20 mouse cellular contexts compared by ENCODE assay signal in the genomic region with DNA sequence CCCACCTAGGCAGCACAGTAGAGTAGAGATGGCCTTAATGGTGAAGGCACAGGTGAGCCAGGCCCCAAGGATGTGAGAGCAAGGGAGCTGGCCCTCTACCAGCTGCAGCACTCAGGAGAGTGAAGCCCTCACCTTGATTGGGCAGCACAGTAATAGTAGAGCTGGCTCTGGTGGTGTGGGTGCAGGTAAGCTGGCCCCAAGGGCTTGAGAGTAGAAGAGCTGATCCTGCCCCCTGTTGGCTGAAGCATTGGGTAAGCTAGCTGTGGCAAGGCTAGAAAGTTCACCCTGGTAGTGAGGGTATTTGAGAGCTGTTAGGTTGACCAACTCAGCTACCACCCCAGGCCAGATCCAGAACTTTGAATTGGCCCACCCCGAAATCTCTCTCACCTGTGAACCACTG. TPM values are rescaled to one million over a fixed set of nuclear protein-coding genes. Genes with fewer than 3 reads are reported as not detected.
DNase-seq lines count a peak whose midpoint lies in the region; ATAC-seq and TF ChIP-seq lines count a peak whose summit lies in the region.
"Had no signal": no experiment of that assay in that cellular context is flagged by ENCODE, and none has a peak within 500 bp of the region (broad histone marks: within the 10 kb centered on the region; RNA-seq: fewer than 3 reads in every experiment).

No protein-coding gene starts in this region.

- no peak overlapping the region for H3K27ac ChIP-seq in kidney, adult 2 months (ENCODE audit: insufficient read depth, low read depth, low read length)
- H3K27ac ChIP-seq in kidney, embryonic 14.5 days (ENCODE audit: low read depth, low read length) = no peak overlapping the region
- no peak overlapping the region for H3K27ac ChIP-seq in lung, postnatal 0 days (ENCODE audit: low read length)
- no peak overlapping the region for H3K27ac ChIP-seq in stomach, postnatal 0 days (replicated peaks)
- no peak overlapping the region for H3K27ac ChIP-seq in cerebellum, adult 2 months (ENCODE audit: insufficient read depth, low read length)
- H3K27ac ChIP-seq: forebrain, embryonic 15.5 days; hindbrain, embryonic 12.5 days; limb, embryonic 15.5 days had no signal

- no peak overlapping the region for H3K4me2 ChIP-seq in kidney, embryonic 14.5 days (replicated peaks; ENCODE audit: low read depth, low read length)
- no peak overlapping the region for H3K4me2 ChIP-seq in lung, postnatal 0 days (replicated peaks; ENCODE audit: low read depth, low read length)
- no peak overlapping the region for H3K4me2 ChIP-seq in stomach, postnatal 0 days (replicated peaks; ENCODE audit: low read depth)
- H3K4me2 ChIP-seq: forebrain, embryonic 15.5 days; hindbrain, embryonic 12.5 days; limb, embryonic 15.5 days; midbrain, embryonic 11.5 days had no signal

- no peaks in the 10 kb centered on the region for H3K4me1 ChIP-seq in kidney, adult 2 months (ENCODE audit: control insufficient read depth, insufficient read depth, low read length)
- H3K4me1 ChIP-seq in kidney, embryonic 14.5 days (ENCODE audit: control insufficient read depth, insufficient read depth, low read length) = no peaks in the 10 kb centered on the region
- no peaks in the 10 kb centered on the region for H3K4me1 ChIP-seq in lung, postnatal 0 days (ENCODE audit: insufficient read depth, low read depth, low read length)
- no peaks in the 10 kb centered on the region for H3K4me1 ChIP-seq in stomach, postnatal 0 days (replicated peaks; ENCODE audit: control insufficient read depth, insufficient read depth)
- H3K4me1 ChIP-seq in cerebellum, adult 2 months (ENCODE audit: control insufficient read depth, insufficient read depth, low read length) = no peaks in the 10 kb centered on the region
- H3K4me1 ChIP-seq: forebrain, embryonic 15.5 days; hindbrain, embryonic 12.5 days; limb, embryonic 15.5 days had no signal

- H3K9ac ChIP-seq in kidney, embryonic 14.5 days (ENCODE audit: low read depth, low read length) = no peak overlapping the region
- no peak overlapping the region for H3K9ac ChIP-seq in lung, postnatal 0 days (replicated peaks; ENCODE audit: low read depth)
- no peak overlapping the region for H3K9ac ChIP-seq in stomach, postnatal 0 days (ENCODE audit: low read length)
- H3K9ac ChIP-seq: forebrain, embryonic 15.5 days; hindbrain, embryonic 12.5 days; limb, embryonic 15.5 days had no signal

- no peak for DNase-seq in kidney, adult 2 months
- DNase-seq in lung, postnatal 0 days (ENCODE audit: low spot score) = no peak
- no peak for DNase-seq in lung, postnatal 25 days (ENCODE audit: low spot score)
- DNase-seq in stomach, postnatal 0 days (ENCODE audit: low spot score) = no peak
- no peak for DNase-seq in cerebellum, adult 2 months
- DNase-seq: adrenal gland, postnatal 14 days; cerebellum, adult 11-12 months; cerebellum, postnatal 25 days; gastrocnemius, postnatal 14 days; kidney, postnatal 10 days; thymus, postnatal 25 days had no signal

- TF ChIP-seq CTCF in kidney, adult 2 months (conservative IDR thresholded peaks at IDR 0.05; ENCODE audit: insufficient read depth, insufficient read length, low read depth, low read length) = peak; percentile 43
- TF ChIP-seq CTCF in lung, postnatal 0 days (IDR thresholded peaks at IDR 0.05) = peak; percentile 35
- TF ChIP-seq CTCF in stomach, postnatal 0 days (IDR thresholded peaks at IDR 0.05; ENCODE audit: low read depth) = peak; percentile 38; the same call in 1 of the 2 replicates
- no peak for TF ChIP-seq CTCF in cerebellum, adult 2 months (IDR thresholded peaks at IDR 0.05; ENCODE audit: borderline replicate concordance, insufficient read depth, low read depth, low read length)

- no peaks in the 10 kb centered on the region for H3K9me3 ChIP-seq in kidney, embryonic 14.5 days (ENCODE audit: control insufficient read depth, low read length)
- no peaks in the 10 kb centered on the region for H3K9me3 ChIP-seq in lung, postnatal 0 days (ENCODE audit: low read length)
- H3K9me3 ChIP-seq in stomach, postnatal 0 days (ENCODE audit: control insufficient read depth, low read length) = no peaks in the 10 kb centered on the region
- H3K9me3 ChIP-seq: forebrain, embryonic 15.5 days; G1E; hindbrain, embryonic 12.5 days; limb, embryonic 15.5 days had no signal

- 75% methylated on average over 1 of the region's 1 CpGs for WGBS in kidney, adult 2 months
- WGBS in kidney, embryonic 14.5 days = 80% methylated on average over 1 of the region's 1 CpGs
- 88% methylated on average over 1 of the region's 1 CpGs for WGBS in lung, postnatal 0 days
- 96% methylated on average over 1 of the region's 1 CpGs for WGBS in stomach, postnatal 0 days
- 83% methylated on average over 1 of the region's 1 CpGs for WGBS in cerebellum, adult 2 months

- H3K36me3 ChIP-seq in kidney, adult 2 months (ENCODE audit: control insufficient read depth, insufficient read depth, low read length) = peaks cover 3% of the 10 kb centered on the region; the same call in 1 of the 2 replicates
- no peaks in the 10 kb centered on the region for H3K36me3 ChIP-seq in kidney, embryonic 14.5 days (ENCODE audit: control insufficient read depth, insufficient read depth, low read length)
- peaks cover 27% of the 10 kb centered on the region for H3K36me3 ChIP-seq in lung, postnatal 0 days (ENCODE audit: insufficient read depth, low read length)
- H3K36me3 ChIP-seq in stomach, postnatal 0 days (ENCODE audit: control insufficient read depth, insufficient read depth, low read length) = no peaks in the 10 kb centered on the region; the same call in 1 of the 2 replicates
- H3K36me3 ChIP-seq: forebrain, embryonic 15.5 days; G1E; hindbrain, embryonic 12.5 days had no signal

- no peaks in the 10 kb centered on the region for H3K27me3 ChIP-seq in kidney, adult 2 months (replicated peaks; ENCODE audit: control insufficient read depth, insufficient read depth, low read length)
- no peaks in the 10 kb centered on the region for H3K27me3 ChIP-seq in kidney, embryonic 14.5 days (ENCODE audit: control insufficient read depth, insufficient read depth, low read length)
- no peaks in the 10 kb centered on the region for H3K27me3 ChIP-seq in lung, postnatal 0 days (replicated peaks; ENCODE audit: insufficient read depth, low read length)
- no peaks in the 10 kb centered on the region for H3K27me3 ChIP-seq in stomach, postnatal 0 days (ENCODE audit: control insufficient read depth, insufficient read depth, low read length)
- H3K27me3 ChIP-seq in cerebellum, adult 2 months (ENCODE audit: control insufficient read depth, insufficient read depth, low read length) = no peaks in the 10 kb centered on the region
- H3K27me3 ChIP-seq: forebrain, embryonic 15.5 days; hindbrain, embryonic 12.5 days; limb, embryonic 15.5 days had no signal

- no peak for TF ChIP-seq POLR2A in kidney, adult 2 months (IDR thresholded peaks at IDR 0.05; ENCODE audit: low read depth, low read length)
- no peak for TF ChIP-seq POLR2A in cerebellum, adult 2 months (IDR thresholded peaks at IDR 0.05; ENCODE audit: borderline replicate concordance, insufficient read depth, low read length)

- no peak for ATAC-seq in kidney, embryonic 14.5 days (ENCODE audit: low FRiP score, low TSS enrichment)
- no peak for ATAC-seq in lung, postnatal 0 days
- peak; percentile 68 for ATAC-seq in erythroblast, adult 5-6 weeks (replicated peaks; ENCODE audit: low FRiP score, poor library complexity, severe bottlenecking)
- no peak for ATAC-seq in stomach, postnatal 0 days (ENCODE audit: low FRiP score, low TSS enrichment)
- ATAC-seq: activated CD4-positive, CD25-positive, alpha-beta regulatory T cell, adult 4 months; CD4-positive, CD25-positive, alpha-beta regulatory T cell, adult 4 months; forebrain, embryonic 15.5 days had no signal

- no peak overlapping the region for H3K4me3 ChIP-seq in kidney, adult 2 months (ENCODE audit: insufficient read depth, low read depth, low read length)
- no peak overlapping the region for H3K4me3 ChIP-seq in kidney, embryonic 14.5 days (ENCODE audit: low read length)
- H3K4me3 ChIP-seq in lung, postnatal 0 days (ENCODE audit: low read depth, low read length) = no peak overlapping the region
- H3K4me3 ChIP-seq in stomach, postnatal 0 days (ENCODE audit: low read depth, low read length) = no peak overlapping the region
- H3K4me3 ChIP-seq in cerebellum, adult 2 months (replicated peaks; ENCODE audit: insufficient read depth, low read depth, low read length) = no peak overlapping the region
- H3K4me3 ChIP-seq: forebrain, embryonic 15.5 days; hindbrain, embryonic 12.5 days; limb, embryonic 15.5 days had no signal

- no peak for TF ChIP-seq EP300 in lung, postnatal 0 days (IDR thresholded peaks at IDR 0.05)
- TF ChIP-seq EP300 in stomach, postnatal 0 days (optimal IDR thresholded peaks at IDR 0.05) = no peak

RNA-seq across cellular contexts. Expression of a gene that starts 23.1 kb away (rescaled TPM):
- 0.80 and 2.3 TPM in 2 replicates for polyA plus RNA-seq in kidney, adult 2 months (2012; rRNA removed)
- 5.2 and 5.3 TPM in 2 replicates for polyA plus RNA-seq in kidney, embryonic 14.5 days (2014; fragmentation: Nextera tagmentation; extraction: Ambion mirVana)
- 14.3 and 15.0 TPM in 2 replicates for polyA plus RNA-seq in lung, postnatal 0 days (2015; fragmentation: Nextera tagmentation; extraction: Ambion mirVana)
- total RNA-seq in erythroblast, adult 5-6 weeks (2015; ENCODE audit: low replicate concordance) = 129 and 139 TPM in 2 replicates
- total RNA-seq in erythroblast, adult 5-6 weeks (2017; ENCODE audit: low replicate concordance) = 146 and 185 TPM in 2 replicates
- polyA plus RNA-seq in stomach, postnatal 0 days (2015; fragmentation: Nextera tagmentation; extraction: Ambion mirVana) = 3.2 and 3.4 TPM in 2 replicates
- polyA plus RNA-seq in cerebellum, adult 2 months (2012; rRNA removed) = 55.4 and 55.7 TPM in 2 replicates

RNA-seq across cellular contexts. Expression of a gene that starts 50.5 kb away (rescaled TPM):
- polyA plus RNA-seq in kidney, adult 2 months (2012; rRNA removed) = 13.2 and 19.1 TPM in 2 replicates
- 8.8 and 19.0 TPM in 2 replicates for polyA plus RNA-seq in kidney, embryonic 14.5 days (2014; fragmentation: Nextera tagmentation; extraction: Ambion mirVana)
- 28.9 and 30.7 TPM in 2 replicates for polyA plus RNA-seq in lung, postnatal 0 days (2015; fragmentation: Nextera tagmentation; extraction: Ambion mirVana)
- total RNA-seq in erythroblast, adult 5-6 weeks (2015; ENCODE audit: low replicate concordance) = 14.2 and 25.1 TPM in 2 replicates
- 11.4 and 14.9 TPM in 2 replicates for total RNA-seq in erythroblast, adult 5-6 weeks (2017; ENCODE audit: low replicate concordance)
- 24.9 and 25.1 TPM in 2 replicates for polyA plus RNA-seq in stomach, postnatal 0 days (2015; fragmentation: Nextera tagmentation; extraction: Ambion mirVana)
- 29.6 and 31.7 TPM in 2 replicates for polyA plus RNA-seq in cerebellum, adult 2 months (2012; rRNA removed)
